ENCODE assay signal across 12 mouse cellular contexts in genomic region chr5:117137011-117137410, GRCm38 (mm10). TPM values are rescaled to one million over a fixed set of nuclear protein-coding genes. Genes with fewer than 3 reads are reported as not detected.
DNase-seq lines count a peak whose midpoint lies in the region; ATAC-seq and TF ChIP-seq lines count a peak whose summit lies in the region.
"Had no signal": no experiment of that assay in that cellular context is flagged by ENCODE, and none has a peak within 500 bp of the region (broad histone marks: within the 10 kb centered on the region; RNA-seq: fewer than 3 reads in every experiment).

No protein-coding gene starts in this region.

- peak overlapping the region; percentile 3; the same call in 1 of the 2 replicates for H3K27ac ChIP-seq in cerebellum, adult 2 months (ENCODE audit: insufficient read depth, low read length)
- 0 out of 2 replicates have a peak overlapping the region, but pooled peaks have one; percentile 16 for H3K27ac ChIP-seq in hindbrain, embryonic 10.5 days
- no peak overlapping the region for H3K27ac ChIP-seq in hindbrain, embryonic 11.5 days (ENCODE audit: low read depth, low read length)
- H3K27ac ChIP-seq in liver, embryonic 15.5 days (replicated peaks) = peak overlapping the region; percentile 94
- H3K27ac ChIP-seq: layer of hippocampus, adult 2 months; neural tube, embryonic 12.5 days had no signal

- no peaks in the 10 kb centered on the region for H3K9me3 ChIP-seq in hindbrain, embryonic 10.5 days
- no peaks in the 10 kb centered on the region for H3K9me3 ChIP-seq in hindbrain, embryonic 11.5 days (ENCODE audit: control insufficient read depth, low read length)
- H3K9me3 ChIP-seq in liver, embryonic 15.5 days (replicated peaks) = no peaks in the 10 kb centered on the region
- H3K9me3 ChIP-seq: neural tube, embryonic 12.5 days had no signal

- no peaks in the 10 kb centered on the region for H3K27me3 ChIP-seq in cerebellum, adult 2 months (ENCODE audit: control insufficient read depth, insufficient read depth, low read length)
- H3K27me3 ChIP-seq in hindbrain, embryonic 10.5 days (ENCODE audit: insufficient read depth, poor library complexity, severe bottlenecking) = no peaks in the 10 kb centered on the region
- no peaks in the 10 kb centered on the region for H3K27me3 ChIP-seq in hindbrain, embryonic 11.5 days (ENCODE audit: control insufficient read depth, insufficient read depth, low read length)
- H3K27me3 ChIP-seq in liver, embryonic 15.5 days = no peaks in the 10 kb centered on the region
- H3K27me3 ChIP-seq: neural tube, embryonic 12.5 days had no signal

- H3K36me3 ChIP-seq in hindbrain, embryonic 10.5 days = no peaks in the 10 kb centered on the region
- H3K36me3 ChIP-seq in hindbrain, embryonic 11.5 days (ENCODE audit: control insufficient read depth, insufficient read depth, low read length) = no peaks in the 10 kb centered on the region
- H3K36me3 ChIP-seq in liver, embryonic 15.5 days (replicated peaks) = peaks cover 7% of the 10 kb centered on the region
- H3K36me3 ChIP-seq: neural tube, embryonic 12.5 days had no signal

- no peak overlapping the region for H3K4me3 ChIP-seq in cerebellum, adult 2 months (replicated peaks; ENCODE audit: insufficient read depth, low read depth, low read length)
- no peak overlapping the region for H3K4me3 ChIP-seq in hindbrain, embryonic 10.5 days
- no peak overlapping the region for H3K4me3 ChIP-seq in hindbrain, embryonic 11.5 days (ENCODE audit: low read depth, low read length)
- peak overlapping the region; percentile 61 for H3K4me3 ChIP-seq in liver, embryonic 15.5 days (replicated peaks)
- H3K4me3 ChIP-seq: layer of hippocampus, adult 2 months; neural tube, embryonic 12.5 days had no signal

- peaks cover 22% of the 10 kb centered on the region for H3K4me1 ChIP-seq in cerebellum, adult 2 months (ENCODE audit: control insufficient read depth, insufficient read depth, low read length)
- H3K4me1 ChIP-seq in hindbrain, embryonic 10.5 days (replicated peaks) = peaks cover 33% of the 10 kb centered on the region
- peaks cover 2% of the 10 kb centered on the region; the same call in 1 of the 2 replicates for H3K4me1 ChIP-seq in hindbrain, embryonic 11.5 days (replicated peaks; ENCODE audit: control insufficient read depth, insufficient read depth, low read length)
- H3K4me1 ChIP-seq in liver, embryonic 15.5 days (replicated peaks) = peaks cover 98% of the 10 kb centered on the region

- no peak overlapping the region for H3K9ac ChIP-seq in hindbrain, embryonic 11.5 days (ENCODE audit: low read depth, low read length)
- peak overlapping the region; percentile 59 for H3K9ac ChIP-seq in liver, embryonic 15.5 days
- H3K9ac ChIP-seq: neural tube, embryonic 12.5 days had no signal

- H3K4me2 ChIP-seq in hindbrain, embryonic 11.5 days (replicated peaks; ENCODE audit: low read depth, low read length) = no peak overlapping the region
- H3K4me2 ChIP-seq in liver, embryonic 15.5 days = peak overlapping the region; percentile 75
- H3K4me2 ChIP-seq: neural tube, embryonic 12.5 days had no signal

- no peak for ATAC-seq in hindbrain, embryonic 11.5 days (ENCODE audit: low FRiP score)
- no peak for ATAC-seq in liver, embryonic 15.5 days (ENCODE audit: insufficient read depth)
- ATAC-seq: midbrain, embryonic 16.5 days had no signal

- DNase-seq in cerebellum, adult 2 months = no peak
- DNase-seq in cerebellum, adult 8-10 months = no peak
- no peak for DNase-seq in hindbrain, embryonic 10.5 days (ENCODE audit: low spot score)
- no peak for DNase-seq in hindbrain, embryonic 11.5 days (ENCODE audit: low spot score)
- DNase-seq in lung, postnatal 10 days = peak; percentile 45
- DNase-seq in lung, adult 18-20 months = no peak
- DNase-seq in gastrocnemius, postnatal 25 days = no peak
- DNase-seq: adrenal gland, postnatal 36 days had no signal

- 41% methylated on average over 10 of the region's 10 CpGs for WGBS in cerebellum, adult 2 months
- 74% methylated on average over 10 of the region's 10 CpGs for WGBS in hindbrain, embryonic 10.5 days
- 64% methylated on average over 10 of the region's 10 CpGs for WGBS in hindbrain, embryonic 11.5 days
- 34% methylated on average over 10 of the region's 10 CpGs for WGBS in liver, embryonic 15.5 days (ENCODE audit: insufficient replicate concordance)

- no peak for TF ChIP-seq CTCF in cerebellum, adult 2 months (IDR thresholded peaks at IDR 0.05; ENCODE audit: borderline replicate concordance, insufficient read depth, low read depth, low read length)

- no peak for TF ChIP-seq POLR2A in cerebellum, adult 2 months (IDR thresholded peaks at IDR 0.05; ENCODE audit: borderline replicate concordance, insufficient read depth, low read length)

RNA-seq across cellular contexts. Expression of gene Taok3, which starts 17.1 kb away (rescaled TPM):
- polyA plus RNA-seq in cerebellum, adult 2 months (2012; rRNA removed) = 43.6 and 47.0 TPM in 2 replicates
- 10.4 and 16.4 TPM in 2 replicates for polyA plus RNA-seq in hindbrain, embryonic 10.5 days (2016; fragmentation: Nextera tagmentation; extraction: Ambion mirVana)
- 21.7 and 26.1 TPM in 2 replicates for polyA plus RNA-seq in hindbrain, embryonic 11.5 days (2014; fragmentation: Nextera tagmentation; extraction: Ambion mirVana)
- polyA plus RNA-seq in liver, embryonic 15.5 days (2015; fragmentation: Nextera tagmentation; extraction: Ambion mirVana) = 42.5 and 42.7 TPM in 2 replicates
- 1 to 10 TPM; 4.4 to 5.8 TPM for total RNA-seq in gastrocnemius, postnatal 25 days (2021)

RNA-seq across cellular contexts. Expression of gene Suds3, which starts 21.1 kb away (rescaled TPM):
- polyA plus RNA-seq in cerebellum, adult 2 months (2012; rRNA removed) = 119 and 127 TPM in 2 replicates
- polyA plus RNA-seq in hindbrain, embryonic 10.5 days (2016; fragmentation: Nextera tagmentation; extraction: Ambion mirVana) = 79.1 and 90.4 TPM in 2 replicates
- 48.0 and 54.2 TPM in 2 replicates for polyA plus RNA-seq in hindbrain, embryonic 11.5 days (2014; fragmentation: Nextera tagmentation; extraction: Ambion mirVana)
- 30.7 and 31.7 TPM in 2 replicates for polyA plus RNA-seq in liver, embryonic 15.5 days (2015; fragmentation: Nextera tagmentation; extraction: Ambion mirVana)
- total RNA-seq in gastrocnemius, postnatal 25 days (2021) = 10 to 100 TPM; 72.6 to 81.8 TPM
